Mouse (Mus musculus): Measurements from ENCODE around the gene Pdia4.
"Not testable (repeated sequence)": the region's sequence is repeated elsewhere in the genome, so short reads cannot be mapped to it uniquely, and the experiment has no call there.

Pdia4 gene

GRCm38 (mm10) chr6:47813257-47813878 lies at the start of gene Pdia4:
Gene Pdia4, minus strand, starts transcription at chr6:47813430.
- DNase-seq, result peak; percentile 98

- DNase-seq, result not testable (repeated sequence)
Observed at GRCm38 (mm10) chr6:47857729-47858128, 44.5 kb upstream of the Pdia4 start.

- DNase-seq, result no peak
Observed at GRCm38 (mm10) chr6:47857241-47857640, 44.0 kb upstream of the Pdia4 start.

GRCm38 (mm10) chr6:47845779-47846178 lies 32.5 kb upstream of the Pdia4 start:
- DNase-seq, result no peak

DNA sequence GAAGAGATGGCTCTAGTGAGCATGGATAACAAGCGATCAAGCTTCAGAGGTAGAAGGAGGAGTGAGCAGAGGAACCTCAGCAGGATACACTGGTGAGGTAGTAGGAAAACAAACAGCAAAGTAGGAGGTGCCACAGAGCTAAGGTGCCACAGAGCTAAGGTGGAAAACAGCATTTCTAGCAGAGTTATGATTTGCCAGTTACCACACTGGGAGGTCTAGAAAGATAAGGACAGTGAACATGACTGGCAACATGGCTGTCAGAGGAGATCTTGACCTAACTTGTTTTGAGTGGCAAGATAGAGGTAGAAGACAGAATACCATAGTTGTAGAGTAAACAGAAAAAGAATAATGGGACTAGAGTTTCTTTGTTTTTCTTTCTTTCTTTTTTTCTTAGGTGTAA lies 29.1 kb upstream of the Pdia4 start:
- no peak for DNase-seq

GRCm38 (mm10) chr6:47841831-47842230 lies 28.6 kb upstream of the Pdia4 start:
- DNase-seq, result no peak

GRCm38 (mm10) chr6:47841077-47841476 lies 27.8 kb upstream of the Pdia4 start:
- no peak for DNase-seq

DNA sequence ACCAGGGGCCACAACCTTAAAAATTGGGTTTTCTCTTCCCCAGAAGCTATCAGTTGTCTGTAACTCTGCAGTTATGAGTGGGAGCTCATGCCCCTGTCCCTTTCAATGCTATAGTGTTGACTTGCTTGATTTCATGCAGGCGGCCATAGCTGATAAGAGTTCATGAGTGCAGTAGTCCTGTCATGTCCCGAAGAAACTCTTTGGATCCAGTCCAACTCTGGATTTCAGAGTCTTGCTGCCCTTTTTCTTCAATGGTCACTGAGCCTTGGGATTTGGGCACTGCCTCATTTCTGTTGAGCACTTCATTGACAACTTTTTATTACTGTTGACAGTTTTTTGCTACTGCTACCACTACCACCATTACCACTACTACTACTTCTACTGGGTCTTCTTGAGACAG lies 24.4 kb upstream of the Pdia4 start:
- no peak for DNase-seq

DNA sequence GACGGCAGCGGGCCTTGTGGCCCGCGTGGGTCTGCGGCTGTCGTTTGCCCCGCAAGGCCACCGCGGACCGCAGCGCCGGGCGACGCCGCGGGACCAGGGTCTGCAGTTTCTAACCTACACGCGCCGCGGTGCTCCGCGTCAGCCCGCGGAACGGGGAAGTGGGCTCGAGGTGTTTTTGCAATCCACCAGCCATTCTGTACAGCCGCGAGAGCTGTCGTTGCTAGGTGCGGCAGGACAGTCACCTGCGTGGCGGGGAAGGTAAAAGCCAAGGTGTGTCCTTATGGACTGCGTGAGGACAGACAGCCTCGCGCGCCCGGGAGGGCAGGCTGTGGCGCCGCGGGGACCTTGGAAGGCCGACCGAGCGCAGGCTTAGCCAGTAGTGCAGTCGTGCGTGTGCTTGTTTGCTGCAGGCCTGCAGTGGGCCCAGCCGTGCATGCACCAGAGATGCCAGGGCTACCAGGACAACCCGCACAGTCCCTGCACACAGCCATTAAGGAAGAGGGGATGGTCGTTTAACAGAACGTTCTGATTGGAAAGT lies 22.8 kb upstream of the Pdia4 start:
- DNase-seq, result peak; percentile 63

DNA sequence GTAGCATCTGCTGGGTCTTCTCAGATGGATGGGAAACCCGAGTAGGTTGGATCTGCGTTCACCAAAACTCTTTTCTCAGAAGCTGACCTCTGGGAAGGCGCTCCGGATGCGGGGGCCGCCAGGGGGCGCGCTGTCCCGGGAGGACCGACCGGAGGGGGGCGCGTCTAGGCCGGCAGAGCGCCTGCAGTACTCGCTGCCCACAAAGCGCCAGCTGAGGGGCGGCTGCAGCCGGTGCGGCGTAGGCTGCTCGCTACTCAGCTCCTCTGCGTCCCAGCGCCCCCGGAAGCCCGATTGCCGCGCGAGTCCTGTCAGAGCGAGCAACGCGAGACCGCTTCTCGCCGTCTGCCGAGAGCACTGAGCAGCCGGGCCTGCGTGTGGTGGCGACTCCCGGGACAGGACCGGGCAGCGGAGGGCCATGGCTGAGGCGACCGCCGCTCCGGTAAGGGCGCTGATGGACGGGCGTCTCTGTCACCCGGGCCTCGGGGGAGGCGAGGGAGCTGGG lies 22.3 kb upstream of the Pdia4 start, which contains the start of gene Zfp398:
Gene Zfp398, plus strand, starts transcription at position 180 of the 502 bp plus-strand sequence.
- DNase-seq, result peak; percentile 97

GRCm38 (mm10) chr6:47832220-47832619 lies 19.0 kb upstream of the Pdia4 start:
- DNase-seq, result no peak

DNA sequence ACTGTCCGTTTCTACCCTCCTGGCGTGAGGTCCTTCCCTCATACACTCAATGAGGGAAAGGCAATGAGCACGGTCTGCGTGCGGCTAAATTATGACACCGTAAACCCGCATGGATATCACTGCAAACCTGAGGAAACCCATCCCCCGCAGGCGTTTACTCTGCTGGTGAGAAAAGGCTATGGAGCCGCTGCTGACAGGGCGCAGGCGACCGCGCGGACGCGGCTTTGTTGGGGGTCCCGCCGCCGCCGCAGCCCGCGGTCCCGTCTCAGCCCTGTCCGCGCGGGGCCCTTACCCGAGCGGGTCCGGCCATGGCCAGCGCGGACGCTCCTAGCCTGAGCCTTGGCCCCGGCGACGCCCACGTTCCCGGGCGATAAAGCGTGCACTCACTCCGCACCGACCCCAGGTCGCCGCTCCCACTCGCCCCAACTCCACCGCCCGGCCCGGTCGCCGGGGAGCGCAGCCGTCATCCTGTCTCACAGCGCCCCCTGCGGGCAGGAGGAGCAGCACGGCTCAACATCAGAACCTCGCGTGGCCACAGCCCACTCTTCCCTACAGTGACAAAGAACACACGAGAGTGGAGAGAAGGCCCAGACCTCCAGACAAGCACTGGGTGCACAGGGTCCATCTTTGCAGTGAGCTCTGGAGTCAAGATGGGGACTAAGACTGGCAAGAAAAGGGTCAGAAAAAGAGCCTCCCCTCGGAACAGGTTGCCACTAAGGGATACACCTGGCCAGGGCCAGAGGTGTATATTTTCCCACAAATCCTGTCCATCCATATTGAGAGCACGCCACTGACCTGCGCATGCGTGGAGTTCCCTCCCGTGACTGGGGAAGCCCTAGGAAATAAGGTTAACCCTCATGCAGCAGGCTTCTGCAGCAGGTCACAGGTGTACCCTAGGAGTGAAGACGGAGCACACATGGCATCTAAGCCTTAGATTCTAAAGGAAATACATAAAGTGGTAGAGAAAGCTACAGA lies 17.2 kb upstream of the Pdia4 start, which contains the start of gene Zfp786:
Gene Zfp786, minus strand, starts transcription at position 764 of the 975 bp plus-strand sequence.
- DNase-seq, result peak; percentile 94

GRCm38 (mm10) chr6:47828950-47829349 lies 15.7 kb upstream of the Pdia4 start:
- DNase-seq, result no peak

DNA sequence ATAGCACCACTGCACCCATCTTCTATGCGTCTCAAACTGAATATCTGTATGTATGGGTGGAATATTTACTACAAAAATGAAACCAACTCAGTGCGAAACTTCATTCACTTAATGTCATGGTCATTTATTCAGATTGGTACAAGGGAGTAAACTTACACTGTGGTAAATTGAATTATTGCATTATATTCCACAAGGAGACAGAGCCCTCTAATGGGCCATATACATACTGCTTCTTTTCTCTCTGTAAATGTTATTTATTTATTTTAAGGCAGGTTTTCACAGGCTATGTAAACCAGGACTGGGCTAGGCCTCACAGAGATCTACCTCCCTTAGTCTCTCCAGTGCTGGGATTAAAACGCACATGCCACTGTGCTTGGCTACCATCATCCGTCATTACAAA lies 14.2 kb upstream of the Pdia4 start:
- DNase-seq, result no peak

GRCm38 (mm10) chr6:47824241-47824640 lies 11.0 kb upstream of the Pdia4 start:
- DNase-seq, result no peak

- DNase-seq, result no peak
Observed at GRCm38 (mm10) chr6:47821776-47822175, 8.5 kb upstream of the Pdia4 start.

GRCm38 (mm10) chr6:47821236-47821635 lies 8.0 kb upstream of the Pdia4 start:
- DNase-seq, result no peak

DNA sequence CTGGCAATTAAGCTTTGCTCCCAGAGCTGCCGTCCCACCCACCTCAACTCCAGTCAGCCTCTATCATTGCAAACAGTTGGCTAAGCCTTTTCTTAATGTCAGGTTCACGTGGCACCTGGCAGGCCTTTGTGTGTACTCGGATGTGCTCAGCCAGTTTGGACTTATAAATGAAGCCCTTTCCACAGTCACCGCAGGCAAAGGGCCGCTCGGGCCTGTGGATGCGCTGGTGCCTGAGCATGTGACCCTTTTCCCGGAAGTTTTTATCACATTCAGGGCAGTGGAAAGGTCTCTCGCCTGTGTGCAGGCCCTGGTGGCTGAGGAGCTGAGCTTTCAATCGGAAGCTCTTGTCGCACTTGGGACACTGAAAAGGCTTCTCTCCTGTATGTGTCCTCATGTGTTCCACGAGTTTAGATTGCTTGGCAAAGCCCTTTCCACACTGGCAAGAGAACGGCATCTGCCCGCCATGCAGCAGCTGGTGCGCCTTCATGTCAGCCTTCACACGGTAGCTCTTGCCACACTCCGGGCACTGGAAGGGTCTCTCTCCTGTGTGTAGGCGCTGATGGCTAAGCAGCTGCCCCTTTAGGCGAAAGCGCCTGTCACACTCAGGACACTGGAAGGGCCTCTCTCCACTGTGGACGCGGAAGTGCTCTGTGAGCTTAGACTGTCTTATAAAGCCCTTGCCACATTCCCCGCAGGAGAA lies 6.5 kb upstream of the Pdia4 start:
- DNase-seq, result no peak

DNA sequence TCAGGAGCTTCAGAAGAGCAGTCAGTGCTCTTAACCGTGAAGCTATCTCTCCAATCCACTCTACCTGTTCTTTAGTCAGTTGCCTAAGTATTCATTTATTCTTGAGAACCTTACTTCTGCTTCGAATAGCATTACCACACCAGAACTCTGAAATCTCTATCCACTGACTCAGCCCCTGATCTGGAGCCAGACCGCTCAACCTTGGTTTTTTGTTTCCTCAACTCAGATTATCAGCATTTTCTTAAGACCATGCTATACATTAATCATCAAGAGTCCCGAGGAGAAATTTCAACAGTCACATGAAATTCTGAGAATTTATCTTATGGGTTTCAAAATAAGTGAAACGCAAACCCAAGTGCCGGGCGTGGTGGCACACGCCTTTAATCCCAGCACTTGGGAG lies 5.5 kb upstream of the Pdia4 start:
- DNase-seq, result no peak

DNA sequence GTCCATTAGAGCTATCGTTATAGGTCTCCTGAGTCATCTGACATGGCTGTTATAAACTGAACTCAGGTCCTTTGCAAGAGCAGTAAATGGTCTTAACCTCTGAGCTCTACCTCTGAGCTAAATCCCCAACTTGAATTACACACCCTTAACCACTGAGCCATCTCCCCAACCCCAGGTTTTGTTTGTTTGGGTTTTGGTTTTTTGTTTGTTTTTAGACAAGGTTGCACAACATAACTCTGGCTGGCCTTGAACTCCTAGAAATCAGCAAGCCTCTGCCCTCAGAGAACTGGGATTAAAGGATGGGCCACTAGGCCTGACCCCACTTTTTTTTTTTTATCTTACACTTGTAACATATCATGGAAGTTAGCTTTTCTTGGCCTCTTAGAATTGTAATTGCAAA lies 2.9 kb upstream of the Pdia4 start:
- no peak for DNase-seq

- no peak for DNase-seq
Observed at GRCm38 (mm10) chr6:47812271-47812915, 837 bp downstream of the Pdia4 start.

GRCm38 (mm10) chr6:47811324-47811723 lies 1.9 kb downstream of the Pdia4 start:
- DNase-seq, result no peak

Data from thymus, postnatal 25 days (tissue).